Mouse (Mus musculus) stomach, postnatal 0 days (tissue): ENCODE results near the gene Rhox4f.
"Not testable (repeated sequence)": the region's sequence is repeated elsewhere in the genome, so short reads cannot be mapped to it uniquely, and the experiment has no call there.

Experiments
- CTCF ChIP-seq: IDR thresholded peaks from 2 replicates; pipeline ENCODE4 v1.5.1; 2016; ENCODE audit warnings: antibody characterized with exemption, low read depth, mild to moderate bottlenecking, moderate library complexity
- EP300 ChIP-seq: optimal IDR thresholded peaks from 2 replicates; pipeline ENCODE3; 2016; ENCODE audit warnings: antibody characterized with exemption

DNA sequence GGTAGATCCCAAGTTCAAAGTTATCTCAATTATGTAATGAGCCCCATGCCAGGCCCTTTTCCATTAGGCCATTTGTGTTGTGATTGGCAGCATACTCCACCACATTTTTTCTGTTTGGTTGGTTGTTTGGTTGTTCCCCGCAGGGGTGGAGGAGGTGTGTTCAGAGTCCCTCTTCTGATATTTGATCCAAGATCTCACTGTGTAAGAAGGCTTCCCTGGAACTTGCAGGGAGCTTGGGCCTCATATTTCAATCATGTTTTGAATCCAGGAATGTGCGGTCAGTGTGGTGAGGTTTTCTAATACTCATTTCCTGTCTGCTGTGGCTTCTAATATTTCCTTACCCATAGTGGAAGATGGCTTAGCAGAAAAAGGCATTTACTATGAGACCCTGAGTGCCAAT lies 34.9 kb downstream of the Rhox4f start:
- not testable (repeated sequence) for TF ChIP-seq CTCF, EP300
